Mouse (Mus musculus): ENCODE results near the gene Ednra. TPM values are rescaled to one million over a fixed set of nuclear protein-coding genes. Genes with fewer than 3 reads are reported as not detected.

Gene Ednra
- polyA plus RNA-seq, 1 experiment from 2014 or later, result 51.8 TPM

- H3K27ac ChIP-seq, result no peak overlapping the region
- H3K4me2 ChIP-seq (replicated peaks), result no peak overlapping the region
- ATAC-seq (ENCODE audit: insufficient number of reproducible peaks, insufficient read depth, low FRiP score, low TSS enrichment), result no peak
- H3K27me3 ChIP-seq, result no peaks in the 10 kb centered on the region
- 0 out of 2 replicates have a peak, but pooled peaks cover 5% of the 10 kb centered on the region for H3K4me1 ChIP-seq
- H3K9ac ChIP-seq, result no peak overlapping the region
- H3K4me3 ChIP-seq, result no peak overlapping the region
- peaks cover 22% of the 10 kb centered on the region for H3K36me3 ChIP-seq
- WGBS, result 79% methylated on average over 6 of the region's 6 CpGs
- H3K9me3 ChIP-seq, result no peaks in the 10 kb centered on the region
These were observed 40.7 kb downstream of the Ednra start for GRCm38 (mm10) chr8:77683356-77684106.

GRCm38 (mm10) chr8:77682008-77682934 lies 42.0 kb downstream of the Ednra start:
- Histone ChIP-seq H3K4me1 (0 out of 2 replicates have a peak, but pooled peaks cover 5% of the 10 kb centered on the region), H3K4me3 (no peak overlapping the region), H3K36me3 (peaks cover 13% of the 10 kb centered on the region), H3K9me3 (no peaks in the 10 kb centered on the region), H3K27me3 (no peaks in the 10 kb centered on the region), H3K27ac (no peak overlapping the region), H3K4me2 (replicated peaks) (no peak overlapping the region), H3K9ac (no peak overlapping the region)
- WGBS, result 45% methylated on average over 15 of the region's 15 CpGs
- no peak for ATAC-seq (ENCODE audit: insufficient number of reproducible peaks, insufficient read depth, low FRiP score, low TSS enrichment)

- Histone ChIP-seq H3K9ac (no peak overlapping the region), H3K36me3 (peaks cover 36% of the 10 kb centered on the region), H3K27me3 (no peaks in the 10 kb centered on the region), H3K4me2 (replicated peaks) (no peak overlapping the region), H3K4me1 (peaks cover 23% of the 10 kb centered on the region), H3K27ac (no peak overlapping the region), H3K9me3 (no peaks in the 10 kb centered on the region), H3K4me3 (no peak overlapping the region)
- ATAC-seq (ENCODE audit: insufficient number of reproducible peaks, insufficient read depth, low FRiP score, low TSS enrichment), result no peak
- 28% methylated on average over 4 of the region's 4 CpGs for WGBS
These were observed 52.2 kb downstream of the Ednra start for GRCm38 (mm10) chr8:77672036-77672435.

DNA sequence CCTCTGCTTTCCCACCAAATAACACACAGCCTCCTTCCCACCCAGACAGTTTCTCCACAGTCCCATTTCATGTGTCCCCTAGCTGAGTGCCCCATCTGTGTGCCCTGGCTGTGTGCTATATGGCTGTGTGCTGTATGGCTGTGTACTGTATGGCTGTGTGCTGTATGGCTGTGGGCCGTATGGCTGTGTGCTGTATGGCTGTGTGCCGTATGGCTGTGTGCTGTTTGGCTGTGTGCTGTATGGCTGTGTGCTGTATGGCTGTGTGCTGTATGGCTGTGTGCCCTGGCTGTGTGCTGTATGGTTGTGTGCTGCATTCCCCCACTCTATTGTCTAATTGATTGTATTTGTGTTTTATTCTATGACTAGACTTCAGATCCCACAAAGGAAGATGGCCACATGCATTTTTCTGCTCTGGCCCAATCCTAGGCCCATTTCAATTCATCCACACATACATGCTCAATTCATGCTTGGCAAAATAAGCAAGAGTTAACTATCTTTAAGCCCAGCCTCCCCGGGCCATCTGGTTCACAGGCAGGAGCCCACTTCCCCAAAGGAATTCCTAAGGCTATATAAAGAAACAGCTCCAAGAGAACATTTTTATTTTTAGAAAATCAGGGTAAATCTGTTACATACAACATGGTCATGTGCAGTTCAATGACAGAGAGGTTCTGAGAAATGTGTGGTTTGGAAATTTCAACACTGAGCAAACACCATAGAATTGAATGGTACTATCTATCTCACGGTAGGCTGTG lies 53.5 kb downstream of the Ednra start:
- peak overlapping the region; percentile 78; the same call in 1 of the 2 replicates for H3K27ac ChIP-seq
- 67% methylated on average over 4 of the region's 4 CpGs for whole genome bisulfite sequencing

GRCm38 (mm10) chr8:77667916-77668315 lies 56.3 kb downstream of the Ednra start:
- 89% methylated on average over 5 of the region's 5 CpGs for WGBS
- Histone ChIP-seq H3K4me1 (peaks cover 23% of the 10 kb centered on the region), H3K27me3 (no peaks in the 10 kb centered on the region), H3K27ac (no peak overlapping the region), H3K36me3 (peaks cover 56% of the 10 kb centered on the region), H3K4me3 (no peak overlapping the region), H3K9me3 (no peaks in the 10 kb centered on the region), H3K4me2 (replicated peaks) (no peak overlapping the region), H3K9ac (no peak overlapping the region)
- ATAC-seq (ENCODE audit: insufficient number of reproducible peaks, insufficient read depth, low FRiP score, low TSS enrichment), result no peak

More for the DNA sequence above, 53.5 kb downstream of the Ednra start:
- Histone ChIP-seq H3K4me3 (no peak overlapping the region), H3K9ac (0 out of 2 replicates have a peak overlapping the region, but pooled peaks have one; percentile 15), H3K4me2 (replicated peaks) (no peak overlapping the region), H3K36me3 (peaks cover 47% of the 10 kb centered on the region), H3K27me3 (no peaks in the 10 kb centered on the region), H3K4me1 (peaks cover 23% of the 10 kb centered on the region), H3K9me3 (no peaks in the 10 kb centered on the region)
- ATAC-seq (ENCODE audit: insufficient number of reproducible peaks, insufficient read depth, low FRiP score, low TSS enrichment), result no peak

- H3K4me1 ChIP-seq, result 0 out of 2 replicates have a peak, but pooled peaks cover 2% of the 10 kb centered on the region
- 91% methylated on average over 13 of the region's 13 CpGs for WGBS
- ATAC-seq (ENCODE audit: insufficient number of reproducible peaks, insufficient read depth, low FRiP score, low TSS enrichment), result no peak
- H3K9ac ChIP-seq, result no peak overlapping the region
- H3K4me3 ChIP-seq, result no peak overlapping the region
- H3K36me3 ChIP-seq, result peaks cover 58% of the 10 kb centered on the region
- no peaks in the 10 kb centered on the region for H3K9me3 ChIP-seq
- H3K27ac ChIP-seq, result no peak overlapping the region
- no peak overlapping the region for H3K4me2 ChIP-seq (replicated peaks)
- H3K27me3 ChIP-seq, result no peaks in the 10 kb centered on the region
These were observed 59.4 kb downstream of the Ednra start for GRCm38 (mm10) chr8:77664901-77665300.

GRCm38 (mm10) chr8:77659534-77660080 lies 64.7 kb downstream of the Ednra start:
- no peaks in the 10 kb centered on the region for H3K27me3 ChIP-seq
- peaks cover 15% of the 10 kb centered on the region for H3K36me3 ChIP-seq
- no peak overlapping the region for H3K9ac ChIP-seq
- H3K4me2 ChIP-seq (replicated peaks), result no peak overlapping the region
- no peak for ATAC-seq (ENCODE audit: insufficient number of reproducible peaks, insufficient read depth, low FRiP score, low TSS enrichment)
- no peak overlapping the region for H3K4me3 ChIP-seq
- peaks cover 8% of the 10 kb centered on the region; the same call in 1 of the 2 replicates for H3K4me1 ChIP-seq
- 77% methylated on average over 4 of the region's 4 CpGs for WGBS
- no peak overlapping the region for H3K27ac ChIP-seq
- no peaks in the 10 kb centered on the region for H3K9me3 ChIP-seq

DNA sequence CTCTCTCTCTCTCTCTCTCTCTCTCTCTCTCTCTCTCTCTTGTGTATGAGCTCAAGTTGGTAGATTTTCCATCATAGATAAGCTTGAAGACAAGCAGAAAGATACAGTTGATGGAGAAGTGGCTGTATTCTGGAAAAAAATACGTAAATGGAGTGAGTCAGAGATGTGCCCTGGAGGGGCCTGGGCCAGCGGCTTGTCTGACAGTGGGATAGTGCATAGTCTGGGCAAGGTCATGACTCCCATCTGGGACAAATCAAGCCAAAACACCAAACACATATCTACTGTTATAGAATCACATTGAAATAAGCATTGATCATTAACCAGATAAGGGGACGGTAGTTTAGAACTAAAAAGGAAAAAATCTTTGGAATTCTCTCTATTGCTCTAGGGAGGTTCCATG lies 65.9 kb downstream of the Ednra start:
- Histone ChIP-seq H3K4me1 (peaks cover 8% of the 10 kb centered on the region; the same call in 1 of the 2 replicates), H3K27ac (0 out of 2 replicates have a peak overlapping the region, but pooled peaks have one; percentile 19), H3K27me3 (no peaks in the 10 kb centered on the region), H3K36me3 (peaks cover 9% of the 10 kb centered on the region), H3K4me3 (no peak overlapping the region), H3K9ac (no peak overlapping the region), H3K4me2 (replicated peaks) (no peak overlapping the region), H3K9me3 (no peaks in the 10 kb centered on the region)
- ATAC-seq (ENCODE audit: insufficient number of reproducible peaks, insufficient read depth, low FRiP score, low TSS enrichment), result no peak
- WGBS, result 21% methylated on average over 3 of the region's 3 CpGs

- Histone ChIP-seq H3K9ac (no peak overlapping the region), H3K27me3 (no peaks in the 10 kb centered on the region), H3K4me3 (no peak overlapping the region), H3K36me3 (no peaks in the 10 kb centered on the region), H3K27ac (peak overlapping the region; percentile 67; the same call in 1 of the 2 replicates), H3K4me1 (no peaks in the 10 kb centered on the region), H3K9me3 (no peaks in the 10 kb centered on the region), H3K4me2 (replicated peaks) (no peak overlapping the region)
- ATAC-seq (ENCODE audit: insufficient number of reproducible peaks, insufficient read depth, low FRiP score, low TSS enrichment), result no peak
- 31% methylated on average over 1 of the region's 1 CpGs for WGBS
These were observed 73.5 kb downstream of the Ednra start for GRCm38 (mm10) chr8:77650646-77651190.

- ATAC-seq (ENCODE audit: insufficient number of reproducible peaks, insufficient read depth, low FRiP score, low TSS enrichment), result no peak
- Histone ChIP-seq H3K4me2 (replicated peaks) (no peak overlapping the region), H3K4me1 (no peaks in the 10 kb centered on the region), H3K27me3 (no peaks in the 10 kb centered on the region), H3K36me3 (no peaks in the 10 kb centered on the region), H3K9ac (no peak overlapping the region), H3K27ac (no peak overlapping the region), H3K4me3 (no peak overlapping the region), H3K9me3 (no peaks in the 10 kb centered on the region)
- 81% methylated on average over 5 of the region's 5 CpGs for WGBS
These were observed 84.0 kb downstream of the Ednra start for GRCm38 (mm10) chr8:77640093-77640839.

Data from embryonic facial prominence, embryonic 12.5 days (tissue).